ENCODE assay signal across 20 mouse cellular contexts in genomic region chr7:18998835-18999234, GRCm38 (mm10). TPM values are rescaled to one million over a fixed set of nuclear protein-coding genes. Genes with fewer than 3 reads are reported as not detected.
DNase-seq lines count a peak whose midpoint lies in the region; ATAC-seq and TF ChIP-seq lines count a peak whose summit lies in the region.
"Had no signal": no experiment of that assay in that cellular context is flagged by ENCODE, and none has a peak within 500 bp of the region (broad histone marks: within the 10 kb centered on the region; RNA-seq: fewer than 3 reads in every experiment).

No protein-coding gene starts in this region.

- no peak overlapping the region for H3K27ac ChIP-seq in embryonic facial prominence, embryonic 11.5 days (replicated peaks; ENCODE audit: low read depth, low read length)
- no peak overlapping the region for H3K27ac ChIP-seq in embryonic facial prominence, embryonic 10.5 days (replicated peaks)
- H3K27ac ChIP-seq in kidney, adult 2 months (ENCODE audit: insufficient read depth, low read depth, low read length): no peak overlapping the region
- H3K27ac ChIP-seq in kidney, embryonic 15.5 days: no peak overlapping the region
- no peak overlapping the region for H3K27ac ChIP-seq in midbrain, embryonic 13.5 days
- no peak overlapping the region for H3K27ac ChIP-seq in midbrain, embryonic 16.5 days (ENCODE audit: low read length)
- no peak overlapping the region for H3K27ac ChIP-seq in stomach, postnatal 0 days (replicated peaks)

- no peaks in the 10 kb centered on the region; the same call in 1 of the 2 replicates for H3K4me1 ChIP-seq in embryonic facial prominence, embryonic 11.5 days (ENCODE audit: control insufficient read depth, insufficient read depth, low read length)
- peaks cover 28% of the 10 kb centered on the region for H3K4me1 ChIP-seq in embryonic facial prominence, embryonic 10.5 days
- no peaks in the 10 kb centered on the region for H3K4me1 ChIP-seq in kidney, adult 2 months (ENCODE audit: control insufficient read depth, insufficient read depth, low read length)
- H3K4me1 ChIP-seq in kidney, embryonic 15.5 days: peaks cover 40% of the 10 kb centered on the region
- H3K4me1 ChIP-seq in midbrain, embryonic 13.5 days (replicated peaks): peaks cover 47% of the 10 kb centered on the region
- H3K4me1 ChIP-seq in midbrain, embryonic 16.5 days (ENCODE audit: control insufficient read depth, insufficient read depth, low read length): peaks cover 18% of the 10 kb centered on the region
- H3K4me1 ChIP-seq in stomach, postnatal 0 days (replicated peaks; ENCODE audit: control insufficient read depth, insufficient read depth): peaks cover 2% of the 10 kb centered on the region; the same call in 1 of the 2 replicates

- no peaks in the 10 kb centered on the region for H3K27me3 ChIP-seq in embryonic facial prominence, embryonic 11.5 days (ENCODE audit: control insufficient read depth, insufficient read depth, low read length)
- peaks cover 10% of the 10 kb centered on the region for H3K27me3 ChIP-seq in embryonic facial prominence, embryonic 10.5 days (replicated peaks; ENCODE audit: low read depth, poor library complexity, severe bottlenecking)
- no peaks in the 10 kb centered on the region for H3K27me3 ChIP-seq in kidney, adult 2 months (replicated peaks; ENCODE audit: control insufficient read depth, insufficient read depth, low read length)
- no peaks in the 10 kb centered on the region for H3K27me3 ChIP-seq in kidney, embryonic 15.5 days
- H3K27me3 ChIP-seq in midbrain, embryonic 13.5 days: 0 out of 2 replicates have a peak, but pooled peaks cover under 1% of the 10 kb centered on the region
- H3K27me3 ChIP-seq in midbrain, embryonic 16.5 days (ENCODE audit: control insufficient read depth, insufficient read depth, low read depth, low read length): no peaks in the 10 kb centered on the region
- H3K27me3 ChIP-seq in stomach, postnatal 0 days (ENCODE audit: control insufficient read depth, insufficient read depth, low read length): no peaks in the 10 kb centered on the region
- H3K27me3 ChIP-seq: CH12.LX had no signal

- TF ChIP-seq CTCF in kidney, adult 2 months (conservative IDR thresholded peaks at IDR 0.05; ENCODE audit: insufficient read depth, insufficient read length, low read depth, low read length): peak; percentile 28; the same call in 1 of the 2 replicates
- TF ChIP-seq CTCF in stomach, postnatal 0 days (IDR thresholded peaks at IDR 0.05; ENCODE audit: low read depth): peak; percentile 46

- no peaks in the 10 kb centered on the region for H3K9me3 ChIP-seq in embryonic facial prominence, embryonic 11.5 days (replicated peaks; ENCODE audit: control insufficient read depth, low read length)
- no peaks in the 10 kb centered on the region for H3K9me3 ChIP-seq in embryonic facial prominence, embryonic 10.5 days
- no peaks in the 10 kb centered on the region for H3K9me3 ChIP-seq in kidney, embryonic 15.5 days (replicated peaks)
- H3K9me3 ChIP-seq in midbrain, embryonic 13.5 days: no peaks in the 10 kb centered on the region
- H3K9me3 ChIP-seq in midbrain, embryonic 16.5 days (replicated peaks; ENCODE audit: control insufficient read depth, low read length, poor library complexity, severe bottlenecking): no peaks in the 10 kb centered on the region
- H3K9me3 ChIP-seq in stomach, postnatal 0 days (ENCODE audit: control insufficient read depth, low read length): no peaks in the 10 kb centered on the region
- H3K9me3 ChIP-seq: heart, embryonic 12.5 days had no signal

- no peaks in the 10 kb centered on the region; the same call in 1 of the 2 replicates for H3K36me3 ChIP-seq in embryonic facial prominence, embryonic 11.5 days (replicated peaks; ENCODE audit: control insufficient read depth, insufficient read depth, low read depth, low read length)
- peaks cover 33% of the 10 kb centered on the region for H3K36me3 ChIP-seq in embryonic facial prominence, embryonic 10.5 days (replicated peaks)
- no peaks in the 10 kb centered on the region for H3K36me3 ChIP-seq in kidney, adult 2 months (ENCODE audit: control insufficient read depth, insufficient read depth, low read length)
- H3K36me3 ChIP-seq in kidney, embryonic 15.5 days: peaks cover 26% of the 10 kb centered on the region
- H3K36me3 ChIP-seq in midbrain, embryonic 13.5 days: peaks cover 17% of the 10 kb centered on the region
- no peaks in the 10 kb centered on the region for H3K36me3 ChIP-seq in midbrain, embryonic 16.5 days (ENCODE audit: control insufficient read depth, insufficient read depth, low read length)
- no peaks in the 10 kb centered on the region for H3K36me3 ChIP-seq in stomach, postnatal 0 days (ENCODE audit: control insufficient read depth, insufficient read depth, low read length)

- no peak overlapping the region for H3K4me2 ChIP-seq in embryonic facial prominence, embryonic 11.5 days (ENCODE audit: low read depth, low read length)
- no peak overlapping the region for H3K4me2 ChIP-seq in kidney, embryonic 15.5 days
- H3K4me2 ChIP-seq in midbrain, embryonic 13.5 days (replicated peaks): no peak overlapping the region
- H3K4me2 ChIP-seq in midbrain, embryonic 16.5 days (ENCODE audit: low read length): no peak overlapping the region
- no peak overlapping the region for H3K4me2 ChIP-seq in stomach, postnatal 0 days (replicated peaks; ENCODE audit: low read depth)
- H3K4me2 ChIP-seq: heart, embryonic 12.5 days had no signal

- no peak for TF ChIP-seq POLR2A in kidney, adult 2 months (IDR thresholded peaks at IDR 0.05; ENCODE audit: low read depth, low read length)

- WGBS in embryonic facial prominence, embryonic 11.5 days: 42% methylated on average over 9 of the region's 9 CpGs
- 41% methylated on average over 9 of the region's 9 CpGs for WGBS in embryonic facial prominence, embryonic 10.5 days
- 44% methylated on average over 9 of the region's 9 CpGs for WGBS in kidney, adult 2 months
- 46% methylated on average over 9 of the region's 9 CpGs for WGBS in kidney, embryonic 15.5 days
- 35% methylated on average over 9 of the region's 9 CpGs for WGBS in midbrain, embryonic 13.5 days
- 24% methylated on average over 9 of the region's 9 CpGs for WGBS in midbrain, embryonic 16.5 days
- 38% methylated on average over 9 of the region's 9 CpGs for WGBS in stomach, postnatal 0 days

- ATAC-seq in embryonic facial prominence, embryonic 11.5 days (replicated peaks; ENCODE audit: insufficient number of reproducible peaks, low FRiP score, low TSS enrichment, low read depth): no peak
- ATAC-seq in kidney, embryonic 15.5 days (replicated peaks; ENCODE audit: low FRiP score): no peak
- no peak for ATAC-seq in midbrain, embryonic 13.5 days
- no peak for ATAC-seq in midbrain, embryonic 16.5 days
- no peak for ATAC-seq in stomach, postnatal 0 days (ENCODE audit: low FRiP score, low TSS enrichment)
- ATAC-seq in granulocyte monocyte progenitor cell, adult 5-6 weeks (replicated peaks; ENCODE audit: poor library complexity, severe bottlenecking): no peak

- peak; percentile 40 for DNase-seq in embryonic facial prominence, embryonic 11.5 days (ENCODE audit: low spot score)
- no peak for DNase-seq in embryonic facial prominence, embryonic 10.5 days (ENCODE audit: low spot score)
- DNase-seq in kidney, adult 2 months: no peak
- DNase-seq in stomach, postnatal 0 days (ENCODE audit: low spot score): no peak
- DNase-seq: adrenal gland, postnatal 25 days; cerebellum, postnatal 25 days; lung, adult 18-20 months had no signal

- H3K9ac ChIP-seq in embryonic facial prominence, embryonic 11.5 days (replicated peaks; ENCODE audit: low read length): no peak overlapping the region
- H3K9ac ChIP-seq in kidney, embryonic 15.5 days: no peak overlapping the region
- H3K9ac ChIP-seq in midbrain, embryonic 13.5 days (replicated peaks): 0 out of 2 replicates have a peak overlapping the region, but pooled peaks have one; percentile 14
- no peak overlapping the region for H3K9ac ChIP-seq in midbrain, embryonic 16.5 days (ENCODE audit: low read depth, low read length)
- no peak overlapping the region for H3K9ac ChIP-seq in stomach, postnatal 0 days (ENCODE audit: low read length)
- H3K9ac ChIP-seq: heart, embryonic 12.5 days had no signal

- TF ChIP-seq EP300 in stomach, postnatal 0 days (optimal IDR thresholded peaks at IDR 0.05): no peak

- no peak overlapping the region for H3K4me3 ChIP-seq in embryonic facial prominence, embryonic 11.5 days (ENCODE audit: low read depth, low read length)
- no peak overlapping the region for H3K4me3 ChIP-seq in embryonic facial prominence, embryonic 10.5 days
- H3K4me3 ChIP-seq in kidney, adult 2 months (ENCODE audit: insufficient read depth, low read depth, low read length): no peak overlapping the region
- H3K4me3 ChIP-seq in kidney, embryonic 15.5 days (replicated peaks): no peak overlapping the region
- H3K4me3 ChIP-seq in midbrain, embryonic 13.5 days (replicated peaks): no peak overlapping the region
- H3K4me3 ChIP-seq in midbrain, embryonic 16.5 days (ENCODE audit: low read depth, low read length): no peak overlapping the region
- no peak overlapping the region for H3K4me3 ChIP-seq in stomach, postnatal 0 days (ENCODE audit: low read depth, low read length)
- H3K4me3 ChIP-seq: erythroblast, embryonic 14.5 days; heart, embryonic 12.5 days had no signal

RNA-seq across cellular contexts. Expression of gene Irf2bp1, which starts 5.0 kb away (rescaled TPM):
- 27.9 and 28.3 TPM in 2 replicates for polyA plus RNA-seq in embryonic facial prominence, embryonic 11.5 days (2014; fragmentation: Nextera tagmentation; extraction: Ambion mirVana)
- polyA plus RNA-seq in embryonic facial prominence, embryonic 10.5 days (2016; fragmentation: Nextera tagmentation; extraction: Ambion mirVana): 25.0 and 25.7 TPM in 2 replicates
- polyA plus RNA-seq in kidney, adult 2 months (2012; rRNA removed): 18.1 and 21.1 TPM in 2 replicates
- 21.4 and 24.1 TPM in 2 replicates for polyA plus RNA-seq in kidney, embryonic 15.5 days (2015; fragmentation: Nextera tagmentation; extraction: Ambion mirVana)
- 21.6 and 29.4 TPM in 2 replicates for polyA plus RNA-seq in midbrain, embryonic 13.5 days (2015; fragmentation: Nextera tagmentation; extraction: Ambion mirVana)
- polyA plus RNA-seq in midbrain, embryonic 16.5 days (2015; fragmentation: Nextera tagmentation; extraction: Ambion mirVana): 26.0 and 26.7 TPM in 2 replicates
- 9.8 and 12.0 TPM in 2 replicates for polyA plus RNA-seq in stomach, postnatal 0 days (2015; fragmentation: Nextera tagmentation; extraction: Ambion mirVana)
- 14.5 and 24.3 TPM in 2 replicates for total RNA-seq in granulocyte monocyte progenitor cell, adult 5-6 weeks (2014; fragmentation: Nextera tagmentation)
- 8.4 and 17.5 TPM in 2 replicates for total RNA-seq in granulocyte monocyte progenitor cell, adult 5-6 weeks (2017)

RNA-seq across cellular contexts. Expression of gene Mypop, which starts 7.8 kb away (rescaled TPM):
- polyA plus RNA-seq in embryonic facial prominence, embryonic 11.5 days (2014; fragmentation: Nextera tagmentation; extraction: Ambion mirVana): 4.3 and 5.3 TPM in 2 replicates
- 4.0 and 4.1 TPM in 2 replicates for polyA plus RNA-seq in embryonic facial prominence, embryonic 10.5 days (2016; fragmentation: Nextera tagmentation; extraction: Ambion mirVana)
- polyA plus RNA-seq in kidney, adult 2 months (2012; rRNA removed): 7.6 and 8.7 TPM in 2 replicates
- polyA plus RNA-seq in kidney, embryonic 15.5 days (2015; fragmentation: Nextera tagmentation; extraction: Ambion mirVana): 3.5 and 3.9 TPM in 2 replicates
- polyA plus RNA-seq in midbrain, embryonic 13.5 days (2015; fragmentation: Nextera tagmentation; extraction: Ambion mirVana): 3.8 and 4.2 TPM in 2 replicates
- 3.9 and 5.1 TPM in 2 replicates for polyA plus RNA-seq in midbrain, embryonic 16.5 days (2015; fragmentation: Nextera tagmentation; extraction: Ambion mirVana)
- 1.3 and 1.4 TPM in 2 replicates for polyA plus RNA-seq in stomach, postnatal 0 days (2015; fragmentation: Nextera tagmentation; extraction: Ambion mirVana)
- not detected in 2 replicates for total RNA-seq in granulocyte monocyte progenitor cell, adult 5-6 weeks (2014; fragmentation: Nextera tagmentation)
- 0.82 TPM in 1 of 2 replicates, not detected in the other for total RNA-seq in granulocyte monocyte progenitor cell, adult 5-6 weeks (2017)
- total RNA-seq: monocyte, adult 5-6 weeks had no signal

RNA-seq across cellular contexts. Expression of gene Nanos2, which starts 11.6 kb away (rescaled TPM):
- not detected in 2 replicates for polyA plus RNA-seq in embryonic facial prominence, embryonic 11.5 days (2014; fragmentation: Nextera tagmentation; extraction: Ambion mirVana)
- polyA plus RNA-seq in embryonic facial prominence, embryonic 10.5 days (2016; fragmentation: Nextera tagmentation; extraction: Ambion mirVana): not detected in 2 replicates
- polyA plus RNA-seq in kidney, adult 2 months (2012; rRNA removed): not detected in 2 replicates
- polyA plus RNA-seq in kidney, embryonic 15.5 days (2015; fragmentation: Nextera tagmentation; extraction: Ambion mirVana): not detected in 2 replicates
- 0.26 and 0.58 TPM in 2 replicates for polyA plus RNA-seq in midbrain, embryonic 13.5 days (2015; fragmentation: Nextera tagmentation; extraction: Ambion mirVana)
- 0.52 and 0.79 TPM in 2 replicates for polyA plus RNA-seq in midbrain, embryonic 16.5 days (2015; fragmentation: Nextera tagmentation; extraction: Ambion mirVana)
- not detected in 2 replicates for polyA plus RNA-seq in stomach, postnatal 0 days (2015; fragmentation: Nextera tagmentation; extraction: Ambion mirVana)
- not detected in 2 replicates for total RNA-seq in granulocyte monocyte progenitor cell, adult 5-6 weeks (2014; fragmentation: Nextera tagmentation)
- total RNA-seq in granulocyte monocyte progenitor cell, adult 5-6 weeks (2017): not detected in 2 replicates
- total RNA-seq: adrenal gland, postnatal 25 days; CH12.LX; gastrocnemius, adult 18-20 months; monocyte, adult 5-6 weeks had no signal
- polyA plus RNA-seq: erythroblast, embryonic 14.5 days; heart, embryonic 12.5 days; intestine, embryonic 14.5 days; large intestine, adult 2 months; stomach, embryonic 16.5 days had no signal

RNA-seq across cellular contexts. Expression of gene Foxa3, which starts 24.5 kb away (rescaled TPM):
- polyA plus RNA-seq in embryonic facial prominence, embryonic 11.5 days (2014; fragmentation: Nextera tagmentation; extraction: Ambion mirVana): not detected in 2 replicates
- polyA plus RNA-seq in embryonic facial prominence, embryonic 10.5 days (2016; fragmentation: Nextera tagmentation; extraction: Ambion mirVana): not detected in 2 replicates
- 0.13 and 0.16 TPM in 2 replicates for polyA plus RNA-seq in kidney, adult 2 months (2012; rRNA removed)
- polyA plus RNA-seq in kidney, embryonic 15.5 days (2015; fragmentation: Nextera tagmentation; extraction: Ambion mirVana): 1.2 and 1.3 TPM in 2 replicates
- not detected in 2 replicates for polyA plus RNA-seq in midbrain, embryonic 13.5 days (2015; fragmentation: Nextera tagmentation; extraction: Ambion mirVana)
- polyA plus RNA-seq in midbrain, embryonic 16.5 days (2015; fragmentation: Nextera tagmentation; extraction: Ambion mirVana): not detected in 2 replicates
- polyA plus RNA-seq in stomach, postnatal 0 days (2015; fragmentation: Nextera tagmentation; extraction: Ambion mirVana): 39.2 and 46.0 TPM in 2 replicates
- not detected in 2 replicates for total RNA-seq in granulocyte monocyte progenitor cell, adult 5-6 weeks (2014; fragmentation: Nextera tagmentation)
- total RNA-seq in granulocyte monocyte progenitor cell, adult 5-6 weeks (2017): not detected in 2 replicates
- total RNA-seq: adrenal gland, postnatal 25 days; left cerebral cortex, postnatal 14 days; monocyte, adult 5-6 weeks had no signal

RNA-seq across cellular contexts. Expression of gene Sympk, which starts 25.3 kb away (rescaled TPM):
- 34.8 and 36.3 TPM in 2 replicates for polyA plus RNA-seq in embryonic facial prominence, embryonic 11.5 days (2014; fragmentation: Nextera tagmentation; extraction: Ambion mirVana)
- polyA plus RNA-seq in embryonic facial prominence, embryonic 10.5 days (2016; fragmentation: Nextera tagmentation; extraction: Ambion mirVana): 43.4 and 45.2 TPM in 2 replicates
- 59.8 and 68.9 TPM in 2 replicates for polyA plus RNA-seq in kidney, adult 2 months (2012; rRNA removed)
- polyA plus RNA-seq in kidney, embryonic 15.5 days (2015; fragmentation: Nextera tagmentation; extraction: Ambion mirVana): 34.3 and 38.4 TPM in 2 replicates
- 31.8 and 37.2 TPM in 2 replicates for polyA plus RNA-seq in midbrain, embryonic 13.5 days (2015; fragmentation: Nextera tagmentation; extraction: Ambion mirVana)
- polyA plus RNA-seq in midbrain, embryonic 16.5 days (2015; fragmentation: Nextera tagmentation; extraction: Ambion mirVana): 25.6 and 28.7 TPM in 2 replicates
- 9.1 and 9.6 TPM in 2 replicates for polyA plus RNA-seq in stomach, postnatal 0 days (2015; fragmentation: Nextera tagmentation; extraction: Ambion mirVana)
- total RNA-seq in granulocyte monocyte progenitor cell, adult 5-6 weeks (2014; fragmentation: Nextera tagmentation): 79.9 and 98.6 TPM in 2 replicates
- 38.5 and 46.7 TPM in 2 replicates for total RNA-seq in granulocyte monocyte progenitor cell, adult 5-6 weeks (2017)
